7 mouse cellular contexts compared by ENCODE assay signal in the genomic region with DNA sequence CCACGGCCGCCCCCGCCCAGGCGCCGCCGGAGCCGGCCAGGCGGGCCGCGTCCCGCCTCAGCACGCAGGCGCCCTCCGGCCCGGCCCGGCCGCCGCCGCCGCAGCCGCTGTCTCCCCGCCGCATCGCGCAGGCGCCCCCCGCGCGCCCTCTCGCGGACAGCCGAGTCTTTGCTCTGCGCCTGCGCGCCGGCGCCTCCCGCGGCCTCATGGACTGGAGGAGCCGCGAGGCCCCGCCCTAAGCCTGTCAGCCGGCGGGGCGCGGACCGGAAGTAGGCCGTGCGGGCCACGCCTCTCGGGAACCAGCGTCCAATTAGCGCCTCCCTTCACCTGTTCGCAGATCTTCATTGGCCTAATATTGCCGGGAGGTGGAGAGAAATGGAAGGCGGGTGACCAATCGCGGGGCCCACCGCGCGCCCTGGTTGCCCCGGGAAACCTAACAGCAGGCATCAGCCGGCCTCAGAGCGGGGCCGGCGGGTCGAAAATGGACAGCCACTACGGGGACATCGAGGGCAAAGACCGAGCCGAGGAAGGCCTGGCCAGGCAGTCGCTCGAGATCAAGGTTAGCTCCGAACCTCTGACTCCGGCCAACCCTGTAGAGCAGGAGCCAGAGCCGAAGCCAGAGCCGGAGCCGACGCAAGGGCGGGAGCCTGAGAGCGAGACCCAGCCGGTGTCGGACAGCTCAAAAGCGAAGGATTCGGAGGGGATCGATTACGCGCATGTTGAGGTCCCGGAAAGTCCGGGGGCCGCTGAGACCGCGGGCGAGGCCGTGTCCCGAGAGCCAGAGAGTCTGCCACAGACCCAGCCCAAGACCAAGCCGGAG. TPM values are rescaled to one million over a fixed set of nuclear protein-coding genes. Genes with fewer than 3 reads are reported as not detected.
DNase-seq lines count a peak whose midpoint lies in the region; ATAC-seq lines count a peak whose summit lies in the region.

TSS of gene Tada2b (minus strand) at position 115 of the 820 bp plus-strand sequence.
TSS of gene Ccdc96 (plus strand) at position 418 of the 820 bp plus-strand sequence.

- peak within 1 kb of the TSS; percentile 86 for H3K9ac ChIP-seq in embryonic facial prominence, embryonic 11.5 days (replicated peaks; ENCODE audit: low read length)
- peak within 1 kb of the TSS; percentile 95 for H3K9ac ChIP-seq in midbrain, embryonic 13.5 days (replicated peaks)

- peak within 1 kb of the TSS; percentile 84 for H3K4me2 ChIP-seq in embryonic facial prominence, embryonic 11.5 days (ENCODE audit: low read depth, low read length)
- peak within 1 kb of the TSS; percentile 97 for H3K4me2 ChIP-seq in midbrain, embryonic 13.5 days (replicated peaks)

- DNase-seq in adrenal gland, postnatal 14 days: peak; percentile 99
- peak; percentile 98 for DNase-seq in embryonic facial prominence, embryonic 11.5 days (ENCODE audit: low spot score)
- DNase-seq in kidney, adult 11 months: peak; percentile 99
- DNase-seq in limb, embryonic 10.5 days (ENCODE audit: low spot score): peak; percentile 97
- DNase-seq in spleen, adult 12 weeks (ENCODE audit: low spot score): peak; percentile 97

- no peaks in the 10 kb centered on the region for H3K9me3 ChIP-seq in embryonic facial prominence, embryonic 11.5 days (replicated peaks; ENCODE audit: control insufficient read depth, low read length)
- no peaks in the 10 kb centered on the region for H3K9me3 ChIP-seq in limb, embryonic 10.5 days (replicated peaks)
- no peaks in the 10 kb centered on the region for H3K9me3 ChIP-seq in midbrain, embryonic 13.5 days

- H3K27me3 ChIP-seq in embryonic facial prominence, embryonic 11.5 days (ENCODE audit: control insufficient read depth, insufficient read depth, low read length): peaks cover 3% of the 10 kb centered on the region; the same call in 1 of the 2 replicates
- H3K27me3 ChIP-seq in limb, embryonic 10.5 days (ENCODE audit: low read depth, poor library complexity, severe bottlenecking): peaks cover 26% of the 10 kb centered on the region
- H3K27me3 ChIP-seq in midbrain, embryonic 13.5 days: peaks cover 8% of the 10 kb centered on the region; the same call in 1 of the 2 replicates

- H3K36me3 ChIP-seq in embryonic facial prominence, embryonic 11.5 days (replicated peaks; ENCODE audit: control insufficient read depth, insufficient read depth, low read depth, low read length): no peaks in the 10 kb centered on the region; the same call in 1 of the 2 replicates
- peaks cover 4% of the 10 kb centered on the region for H3K36me3 ChIP-seq in limb, embryonic 10.5 days
- H3K36me3 ChIP-seq in midbrain, embryonic 13.5 days: peaks cover 11% of the 10 kb centered on the region; the same call in 1 of the 2 replicates

- H3K4me3 ChIP-seq in embryonic facial prominence, embryonic 11.5 days (ENCODE audit: low read depth, low read length): peak within 1 kb of the TSS; percentile 85
- peak within 1 kb of the TSS; percentile 90 for H3K4me3 ChIP-seq in limb, embryonic 10.5 days
- peak within 1 kb of the TSS; percentile 91 for H3K4me3 ChIP-seq in midbrain, embryonic 13.5 days (replicated peaks)

- no peaks in the 10 kb centered on the region; the same call in none of the 2 replicates for H3K4me1 ChIP-seq in embryonic facial prominence, embryonic 11.5 days (ENCODE audit: control insufficient read depth, insufficient read depth, low read length)
- peaks cover 33% of the 10 kb centered on the region for H3K4me1 ChIP-seq in limb, embryonic 10.5 days
- peaks cover 51% of the 10 kb centered on the region for H3K4me1 ChIP-seq in midbrain, embryonic 13.5 days (replicated peaks)

- peak; percentile 95 for ATAC-seq in embryonic facial prominence, embryonic 11.5 days (replicated peaks; ENCODE audit: insufficient number of reproducible peaks, low FRiP score, low TSS enrichment, low read depth)
- peak; percentile 85 for ATAC-seq in granulocyte monocyte progenitor cell, adult 5-6 weeks (replicated peaks; ENCODE audit: poor library complexity, severe bottlenecking)
- peak; percentile 97 for ATAC-seq in midbrain, embryonic 13.5 days

- no peak within 1 kb of the TSS for H3K27ac ChIP-seq in embryonic facial prominence, embryonic 11.5 days (replicated peaks; ENCODE audit: low read depth, low read length)
- H3K27ac ChIP-seq in limb, embryonic 10.5 days: peak within 1 kb of the TSS; percentile 88
- peak within 1 kb of the TSS; percentile 84 for H3K27ac ChIP-seq in midbrain, embryonic 13.5 days

- WGBS in embryonic facial prominence, embryonic 11.5 days: under 1% methylated on average over 73 of the region's 97 CpGs
- 7% methylated on average over 97 of the region's 97 CpGs for WGBS in limb, embryonic 10.5 days
- WGBS in midbrain, embryonic 13.5 days: under 1% methylated on average over 95 of the region's 97 CpGs

RNA-seq across cellular contexts. Expression of gene Tada2b, which starts in this region (rescaled TPM):
- total RNA-seq in adrenal gland, postnatal 14 days (2021): 36.4 and 37.6 TPM in 2 replicates
- polyA plus RNA-seq in embryonic facial prominence, embryonic 11.5 days (2014; fragmentation: Nextera tagmentation; extraction: Ambion mirVana): 3.1 and 3.5 TPM in 2 replicates
- total RNA-seq in granulocyte monocyte progenitor cell, adult 5-6 weeks (2014; fragmentation: Nextera tagmentation): 9.1 and 12.9 TPM in 2 replicates
- total RNA-seq in granulocyte monocyte progenitor cell, adult 5-6 weeks (2017): 12.1 and 14.5 TPM in 2 replicates
- 1.4 and 1.6 TPM in 2 replicates for polyA plus RNA-seq in limb, embryonic 10.5 days (2016; fragmentation: Nextera tagmentation; extraction: Ambion mirVana)
- 2.9 and 3.0 TPM in 2 replicates for polyA plus RNA-seq in midbrain, embryonic 13.5 days (2015; fragmentation: Nextera tagmentation; extraction: Ambion mirVana)

RNA-seq across cellular contexts. Expression of gene Ccdc96, which starts in this region (rescaled TPM):
- total RNA-seq in adrenal gland, postnatal 14 days (2021): 0.49 and 0.52 TPM in 2 replicates
- 0.74 and 1.1 TPM in 2 replicates for polyA plus RNA-seq in embryonic facial prominence, embryonic 11.5 days (2014; fragmentation: Nextera tagmentation; extraction: Ambion mirVana)
- total RNA-seq in granulocyte monocyte progenitor cell, adult 5-6 weeks (2014; fragmentation: Nextera tagmentation): not detected in 2 replicates
- 0.43 TPM in 1 of 2 replicates, not detected in the other for total RNA-seq in granulocyte monocyte progenitor cell, adult 5-6 weeks (2017)
- polyA plus RNA-seq in limb, embryonic 10.5 days (2016; fragmentation: Nextera tagmentation; extraction: Ambion mirVana): 0.75 and 0.88 TPM in 2 replicates
- polyA plus RNA-seq in midbrain, embryonic 13.5 days (2015; fragmentation: Nextera tagmentation; extraction: Ambion mirVana): 4.5 and 5.2 TPM in 2 replicates
